Mouse (Mus musculus) left cerebral cortex, postnatal 10 days (tissue): ENCODE data around the gene Cops9. TPM values are rescaled to one million over a fixed set of nuclear protein-coding genes. Genes with fewer than 3 reads are reported as not detected.

ENCODE experiments used
- DNase-seq, 2 experiments: peaks; one replicate each; pipeline ENCODE4 v3.0.0; 2021 to 2022; ENCODE audit warnings: low spot score in 2 of 2, mixed read lengths in 1 of 2; ENCODE audit errors: extremely low spot score in 1 of 2
- intact Hi-C: fragments of 180-260 bp; cut with DNase I; formaldehyde crosslinking; loops from one replicate; pipeline ENCODE4 v1.15.1; 2025
- total RNA-seq, 2 experiments: library from RNA; stranded (reverse); gene quantifications; 2 replicates each; pipeline ENCODE4 v1.2.3; 2021

Cops9 gene
- total RNA-seq, 2 experiments from 2014 or later = 235 to 237 TPM

DNA sequence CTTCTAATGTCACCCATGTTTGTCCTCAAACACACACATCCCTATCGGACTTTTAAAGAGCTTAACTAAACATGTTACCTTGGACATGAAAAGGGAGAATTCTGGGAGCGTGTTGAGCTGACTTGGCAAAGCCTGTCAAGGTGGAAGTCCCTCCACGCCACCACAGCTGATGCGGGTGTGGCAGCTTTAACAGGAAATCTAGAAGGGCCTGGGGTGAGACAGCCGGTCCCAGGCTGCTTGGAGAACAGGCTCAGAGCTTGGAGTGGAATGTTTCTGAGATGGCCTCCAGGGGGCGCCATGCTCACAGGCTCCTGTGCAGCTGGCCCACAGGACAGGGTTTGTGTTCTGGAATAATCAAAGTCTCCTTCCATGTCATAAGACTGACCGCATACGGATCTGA is 6.9 kb upstream of the Cops9 start, which contains the start of gene Otos:
Otos (minus strand) TSS at position 169 of the 400 bp plus-strand sequence.
- intact Hi-C loops = loop anchor here (1.0 to 5.0 kb wide), 2 partner anchors 36 to 186 kb away; no protein-coding TSS in a partner anchor
- DNase-seq = peak; percentile 53 to 83

- intact Hi-C loops = loop anchor here (1.0 to 5.0 kb wide), 2 partner anchors 36 to 186 kb away; no protein-coding TSS in a partner anchor
- peak in 1 of 2 experiments; percentile 27 for DNase-seq
These were observed 6.4 kb upstream of the Cops9 start for GRCm38 (mm10) chr1:92648197-92648596.

DNA sequence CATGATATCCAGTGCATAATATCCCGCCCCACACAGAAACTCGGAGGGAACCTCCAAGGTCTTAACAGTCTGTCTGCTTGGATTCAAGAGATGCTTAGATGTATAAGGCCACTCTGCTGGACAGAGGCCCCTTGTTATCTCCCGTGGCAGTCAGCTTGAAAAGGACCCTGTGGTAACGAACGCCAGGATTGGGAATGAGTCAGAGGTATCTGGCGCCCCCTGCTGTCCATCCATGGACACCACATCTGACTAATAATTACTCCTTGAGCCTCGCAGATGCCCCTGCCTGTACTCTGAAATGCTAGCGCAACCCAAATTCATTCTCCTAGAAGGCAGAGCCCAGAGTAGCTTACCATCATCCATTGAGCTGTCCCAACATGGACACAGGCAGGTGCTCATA is 6.0 kb upstream of the Cops9 start:
- intact Hi-C loops = loop anchor here (1.0 to 5.0 kb wide), 2 partner anchors 35 to 187 kb away; no protein-coding TSS in a partner anchor
- peak; percentile 70 to 71 for DNase-seq

- DNase-seq = peak in 1 of 2 experiments; percentile 3
- intact Hi-C loops = loop anchor here (5.0 kb wide), 1 partner anchor 35 kb away; no protein-coding TSS in a partner anchor
These were observed 5.2 kb upstream of the Cops9 start for GRCm38 (mm10) chr1:92647026-92647425.

- peak in 1 of 2 experiments; percentile 9 for DNase-seq
- intact Hi-C loops = loop anchor here (5.0 kb wide), 1 partner anchor 34 kb away; no protein-coding TSS in a partner anchor
These were observed 4.8 kb upstream of the Cops9 start for GRCm38 (mm10) chr1:92646601-92647000.

GRCm38 (mm10) chr1:92646111-92646510 is 4.3 kb upstream of the Cops9 start:
- DNase-seq = peak in 1 of 2 experiments; percentile 7
- intact Hi-C loops = loop anchor here (5.0 kb wide), 1 partner anchor 34 kb away; no protein-coding TSS in a partner anchor

- peak in 1 of 2 experiments; percentile 18 for DNase-seq
- intact Hi-C loops = loop anchor here (5.0 kb wide), 1 partner anchor 33 kb away; no protein-coding TSS in a partner anchor
These were observed 3.1 kb upstream of the Cops9 start for GRCm38 (mm10) chr1:92644916-92645315.

DNA sequence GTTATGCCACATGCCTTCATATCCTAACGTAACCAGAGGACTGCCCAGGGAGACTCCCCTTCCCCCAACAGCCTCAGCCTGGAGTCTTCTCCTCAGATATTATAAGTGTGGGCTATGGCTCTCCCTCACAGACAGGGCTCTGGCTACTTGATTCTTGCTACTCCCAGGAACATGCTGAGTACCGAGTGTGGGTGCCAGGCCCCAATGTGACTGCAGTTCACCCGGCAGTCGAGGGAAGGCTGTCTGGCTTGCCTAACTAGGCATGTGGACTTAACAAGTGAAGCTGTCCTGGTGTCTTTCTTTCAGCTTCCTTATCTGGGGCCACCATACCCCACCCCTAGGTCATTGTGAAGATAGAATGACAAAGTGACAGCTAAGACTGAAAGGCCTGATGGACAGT is 1.9 kb upstream of the Cops9 start:
- peak in 1 of 2 experiments; percentile 16 for DNase-seq
- intact Hi-C loops = no loop called here

GRCm38 (mm10) chr1:92640393-92640792 is 1.4 kb downstream of the Cops9 start:
- intact Hi-C loops = no loop called here
- DNase-seq = peak in 1 of 2 experiments; percentile 14

- intact Hi-C loops = no loop called here
- DNase-seq = no peak
These were observed 3.0 kb downstream of the Cops9 start for GRCm38 (mm10) chr1:92638736-92639135.

DNA sequence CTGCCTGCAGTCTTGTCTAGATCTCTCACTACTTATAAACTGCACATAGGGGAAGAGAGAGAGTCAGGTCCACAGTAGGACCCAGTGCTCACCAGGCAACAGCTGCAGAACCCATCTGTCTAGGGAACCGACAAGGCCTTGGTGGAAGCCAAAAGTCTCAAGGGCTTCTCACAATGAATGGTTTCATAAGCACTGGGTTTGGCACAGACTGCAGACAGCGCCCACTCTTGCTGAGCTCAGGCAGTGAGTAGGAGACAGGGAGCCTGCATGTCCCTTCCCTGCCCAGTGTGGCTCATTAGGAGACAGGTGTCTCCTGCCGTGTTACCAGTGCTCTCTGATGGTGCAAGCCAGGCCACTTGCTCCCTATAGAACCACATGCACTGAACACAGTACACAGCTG is 3.6 kb downstream of the Cops9 start:
- intact Hi-C loops = no loop called here
- no peak for DNase-seq

GRCm38 (mm10) chr1:92637501-92638172 is 4.1 kb downstream of the Cops9 start:
- intact Hi-C loops = no loop called here
- DNase-seq = no peak

DNA sequence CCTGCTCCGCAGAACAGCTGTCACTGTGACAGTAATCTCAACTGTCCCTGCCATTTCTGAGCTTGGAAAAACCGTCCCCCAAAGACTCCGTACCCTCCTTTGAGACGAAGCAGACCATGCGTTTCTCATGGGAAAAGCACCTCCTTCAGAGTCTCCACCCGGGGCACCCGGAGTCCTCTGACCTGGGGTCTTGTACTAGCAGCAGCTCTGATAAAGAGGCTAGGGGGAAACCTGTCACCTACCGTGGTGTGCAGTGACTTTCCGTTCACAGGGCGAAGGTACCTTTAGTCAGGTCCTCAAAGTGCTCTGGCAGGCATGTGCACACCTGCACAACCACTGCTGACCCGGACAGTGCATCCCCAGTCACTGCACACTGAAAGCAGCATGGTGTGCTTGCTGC is 5.1 kb downstream of the Cops9 start:
- intact Hi-C loops = no loop called here
- DNase-seq = no peak

DNA sequence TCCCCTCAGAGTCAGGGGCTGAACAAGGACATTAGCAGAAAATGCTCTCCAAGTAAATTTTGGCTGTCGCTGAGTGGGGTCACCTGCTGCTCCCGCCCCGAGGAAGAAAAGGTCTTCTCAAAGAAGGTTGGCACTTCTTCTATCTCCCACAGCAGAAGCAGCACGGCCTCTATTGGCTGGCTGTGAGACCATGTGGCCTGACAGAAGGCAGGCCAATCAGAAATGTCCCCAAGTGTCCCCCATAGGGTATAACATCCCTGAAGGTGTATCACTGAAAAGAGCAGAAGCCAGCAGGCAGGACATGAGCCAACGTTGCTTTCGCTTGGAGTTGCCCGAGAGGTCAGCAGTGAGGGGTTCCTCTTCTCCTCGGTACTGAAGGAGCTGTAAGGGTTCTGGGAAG is 5.8 kb downstream of the Cops9 start:
- intact Hi-C loops = no loop called here
- no peak for DNase-seq

DNA sequence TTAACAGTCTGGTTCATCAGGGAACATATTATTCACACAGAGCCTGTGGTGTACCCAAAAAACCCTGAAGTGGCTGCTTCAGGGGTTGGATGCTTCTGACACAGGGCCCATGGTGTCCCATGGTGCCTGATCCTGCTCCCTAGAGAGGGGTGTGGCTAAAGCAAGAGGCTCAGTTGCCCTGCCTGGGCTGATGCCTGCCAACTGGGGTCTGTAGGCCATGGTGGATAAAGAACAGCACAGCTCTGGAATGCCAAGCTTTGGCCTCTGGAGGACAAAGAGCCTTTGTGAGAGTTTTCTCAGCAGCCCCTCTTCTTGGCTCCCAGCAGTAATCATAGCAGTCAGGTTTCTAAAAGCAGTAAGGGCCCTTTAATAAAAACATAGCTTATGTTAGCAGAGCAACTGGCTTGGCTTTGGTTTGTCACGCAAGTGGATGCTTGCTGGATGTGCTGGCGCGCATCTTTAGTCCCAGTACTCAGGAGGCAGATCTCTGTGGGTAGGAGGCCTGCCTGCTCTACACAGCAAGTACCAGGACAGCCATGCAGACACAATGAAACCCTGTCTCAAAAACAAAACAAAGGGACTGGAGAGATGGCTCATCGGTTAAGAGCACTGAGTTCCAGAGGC is 6.7 kb downstream of the Cops9 start:
- intact Hi-C loops = no loop called here
- no peak for DNase-seq

DNA sequence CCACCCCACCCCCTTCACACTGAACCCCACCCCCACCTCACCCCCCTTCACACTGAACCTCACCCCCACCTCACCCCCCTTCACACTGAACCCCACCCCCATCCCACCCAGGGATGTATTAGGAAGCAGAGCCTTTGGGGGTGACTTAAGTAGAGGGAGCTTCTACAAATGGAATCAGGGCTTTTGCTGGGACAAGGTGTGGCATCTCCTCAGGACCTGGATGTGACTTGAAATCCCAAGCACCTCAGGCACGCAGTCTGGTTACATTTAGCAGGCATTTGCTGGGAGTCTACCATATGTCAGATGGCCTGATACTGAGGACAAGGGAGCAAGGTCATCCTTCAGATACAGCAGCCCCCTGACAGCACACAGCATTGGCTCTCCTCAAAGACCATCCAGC is 7.2 kb downstream of the Cops9 start:
- no peak for DNase-seq
- intact Hi-C loops = no loop called here

DNA sequence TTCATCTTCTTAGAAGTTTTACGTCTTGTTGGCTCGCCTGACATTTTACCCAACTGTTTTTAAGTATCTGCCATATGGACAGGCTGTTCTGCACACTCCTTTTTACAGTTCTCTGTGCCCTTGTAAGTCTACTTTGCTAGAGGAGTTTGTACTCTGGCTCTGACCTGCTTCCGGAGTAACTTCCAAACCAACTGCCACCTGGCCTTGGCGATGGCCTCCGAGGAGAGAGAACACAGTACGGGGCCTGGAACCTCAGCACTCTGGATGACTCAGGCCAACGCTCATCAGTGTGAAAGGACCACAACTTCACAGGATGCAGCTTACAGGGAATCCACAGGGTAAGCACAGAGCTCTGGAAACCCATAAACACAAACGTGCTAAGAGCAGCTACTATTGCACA is 8.1 kb downstream of the Cops9 start:
- intact Hi-C loops = no loop called here
- no peak for DNase-seq

DNA sequence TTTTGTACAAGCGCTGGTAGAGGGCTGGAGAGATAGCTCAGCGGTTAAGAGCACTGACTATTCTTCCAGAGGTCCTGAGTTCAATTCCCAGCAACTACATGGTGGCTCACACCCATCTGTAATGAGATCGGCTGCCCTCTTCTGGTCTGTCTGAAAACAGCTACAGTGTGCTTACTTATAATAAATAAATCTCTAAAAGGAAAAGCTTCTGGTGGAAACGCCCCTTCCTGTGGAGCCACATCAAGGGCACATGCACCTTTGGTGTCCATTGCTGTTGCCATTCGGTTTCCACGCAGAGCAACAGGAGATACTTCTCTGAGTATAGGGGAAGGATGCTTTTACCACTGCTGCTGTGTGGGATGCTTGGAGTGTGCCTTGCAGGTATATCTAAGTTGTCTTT is 8.8 kb downstream of the Cops9 start:
- DNase-seq = no peak

GRCm38 (mm10) chr1:92632196-92632595 is 9.6 kb downstream of the Cops9 start:
- intact Hi-C loops = no loop called here
- DNase-seq = no peak

More for the DNA sequence above, 8.8 kb downstream of the Cops9 start:
- intact Hi-C loops = no loop called here

DNA sequence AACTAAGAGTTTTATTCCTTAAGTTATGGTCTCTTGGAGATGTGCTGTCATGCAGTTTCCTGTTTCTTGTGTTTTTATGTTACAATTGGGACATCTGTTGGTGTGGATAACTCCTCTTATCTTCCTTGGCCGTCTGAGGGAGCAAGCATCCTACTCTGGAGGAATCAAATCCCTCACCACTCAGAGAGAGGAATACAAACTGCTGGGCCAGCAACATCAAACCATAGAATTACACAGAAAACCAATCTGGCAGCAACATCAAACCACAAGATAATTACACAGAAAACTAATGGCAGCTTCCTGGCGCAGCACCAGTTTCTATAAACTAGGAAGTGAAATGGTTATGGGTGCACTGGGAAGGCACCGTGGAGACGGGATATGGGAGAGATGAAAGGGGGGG is 13.6 kb downstream of the Cops9 start:
- DNase-seq = no peak
- intact Hi-C loops = no loop called here
